Mouse (Mus musculus): ENCODE measurements around the gene Brd3. TPM values are rescaled to one million over a fixed set of nuclear protein-coding genes. Genes with fewer than 3 reads are reported as not detected.
"Not testable (repeated sequence)": the region's sequence is repeated elsewhere in the genome, so short reads cannot be mapped to it uniquely, and the experiment has no call there.

Gene Brd3
- 10 to 100 TPM; 27.7 to 43.4 TPM for polyA plus RNA-seq (2017; shearing (Covaris generic))

GRCm38 (mm10) chr2:27507562-27507961 is at the start of gene Brd3:
Gene Brd3, minus strand, starts transcription at chr2:27507662.
- no peak for ATAC-seq

GRCm38 (mm10) chr2:27556921-27557320 is 49.5 kb upstream of the Brd3 start:
- ATAC-seq = no peak

DNA sequence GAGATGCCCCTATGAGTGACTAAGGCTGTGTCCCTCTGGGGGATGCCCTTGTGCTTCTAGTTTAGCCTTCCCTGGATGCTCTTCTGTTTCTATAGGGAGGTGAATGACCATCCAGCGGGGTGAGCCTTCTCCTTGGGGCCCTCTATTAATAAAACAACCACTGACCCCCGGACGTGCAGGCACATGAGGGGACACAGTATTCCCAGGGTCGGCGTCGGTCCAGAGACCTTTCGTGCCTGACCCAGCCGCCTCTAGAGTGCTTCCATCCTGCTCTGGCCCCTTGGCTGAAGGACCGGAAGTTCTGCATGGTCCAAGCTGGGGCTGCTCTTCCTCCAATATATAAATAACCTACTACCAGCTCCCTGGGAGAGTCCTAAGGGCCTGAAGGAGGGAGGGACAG is 46.8 kb upstream of the Brd3 start:
- no peak for ATAC-seq

DNA sequence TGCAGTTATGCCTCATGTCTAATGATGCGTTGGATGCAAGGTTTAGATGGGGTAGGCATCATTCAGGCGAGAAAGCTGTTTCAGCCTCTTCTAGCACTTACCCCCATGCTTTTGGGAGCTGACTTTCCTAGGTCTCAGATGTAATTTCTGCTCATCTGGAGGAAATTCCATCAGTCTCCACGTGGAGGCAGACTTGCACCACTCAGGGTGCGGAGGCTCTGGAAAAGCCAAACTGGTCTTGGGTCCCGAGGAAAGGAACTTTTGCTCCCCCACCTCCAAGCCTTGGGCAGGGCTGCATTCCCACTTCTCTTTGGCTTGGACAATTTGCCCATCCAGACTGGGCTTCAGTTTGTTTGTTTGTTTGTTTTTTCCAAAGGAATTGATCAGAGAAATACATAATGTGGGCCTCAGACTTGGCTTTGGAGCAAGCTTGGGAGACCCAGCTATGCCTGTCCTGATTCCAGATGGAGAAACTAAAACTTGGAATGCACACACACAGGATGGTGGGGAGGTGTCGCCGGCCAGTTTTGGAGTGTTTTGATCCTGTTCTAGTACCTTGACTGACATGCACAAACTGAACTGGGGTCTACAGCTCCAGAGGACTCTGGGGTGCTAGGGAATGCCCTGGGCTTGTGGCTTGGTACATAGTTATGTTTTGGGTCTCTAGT is 45.3 kb upstream of the Brd3 start:
- no peak for ATAC-seq

- no peak for ATAC-seq
Observed at GRCm38 (mm10) chr2:27548664-27549369, 41.4 kb upstream of the Brd3 start.

DNA sequence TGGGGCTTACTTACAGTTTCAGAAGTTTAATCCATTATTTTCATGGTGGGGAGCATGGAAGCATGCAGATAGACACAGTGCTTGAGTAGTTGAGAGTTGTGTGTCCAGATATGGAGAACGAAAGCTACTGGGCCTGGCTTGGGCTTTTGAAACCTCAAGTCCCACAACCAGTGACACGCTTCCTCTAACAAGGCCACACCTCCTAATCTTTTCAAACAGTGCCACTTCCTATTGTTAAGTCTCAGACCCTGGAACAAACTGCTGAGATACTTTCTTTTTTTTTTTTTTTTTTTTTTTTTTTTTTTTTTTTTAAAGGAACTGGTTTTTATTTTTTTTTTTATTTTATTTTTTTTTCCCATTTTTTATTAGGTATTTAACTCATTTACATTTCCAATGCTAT is 40.5 kb upstream of the Brd3 start:
- no peak for ATAC-seq

- no peak for ATAC-seq
Observed at GRCm38 (mm10) chr2:27547326-27547725, 39.9 kb upstream of the Brd3 start.

DNA sequence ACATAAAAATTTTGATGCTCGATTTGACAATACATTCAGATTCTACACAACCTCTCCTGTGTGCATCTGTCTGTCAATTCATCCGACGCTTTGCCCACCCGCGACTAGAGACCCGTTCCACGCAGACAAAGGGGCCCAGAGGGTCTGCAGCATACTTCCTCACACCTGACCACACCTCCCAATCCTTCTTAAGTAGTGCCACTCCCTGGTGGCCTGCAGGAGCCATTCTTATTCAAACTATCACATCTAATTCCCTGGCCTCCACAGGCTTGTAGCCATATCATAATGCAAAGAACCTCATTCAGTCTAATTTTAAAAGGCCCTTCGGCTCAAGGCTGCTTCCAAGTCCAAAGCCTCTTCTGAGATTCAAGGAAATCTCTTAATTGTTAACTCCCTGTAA is 38.6 kb upstream of the Brd3 start:
- not testable (repeated sequence) for ATAC-seq

GRCm38 (mm10) chr2:27545517-27545916 is 38.1 kb upstream of the Brd3 start:
- ATAC-seq = not testable (repeated sequence)

DNA sequence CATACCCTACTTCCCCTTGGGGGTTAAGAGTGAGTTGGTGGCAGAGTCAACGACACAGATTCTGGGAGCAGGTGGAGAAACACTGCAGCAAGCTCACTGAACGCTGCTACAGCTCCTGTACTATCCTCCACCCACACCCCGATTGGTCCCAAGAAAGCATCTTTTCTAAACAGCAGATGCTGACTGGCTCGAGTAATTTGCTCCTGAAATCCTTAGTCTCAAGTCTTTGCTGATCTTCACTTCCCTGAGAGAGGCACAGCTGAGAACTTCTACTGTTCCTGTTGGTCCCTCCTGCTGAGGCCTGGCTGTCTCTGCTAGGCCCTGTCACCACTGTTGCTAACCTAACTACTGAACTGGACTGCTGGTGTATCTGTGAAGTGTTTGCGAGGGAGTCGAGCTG is 37.2 kb upstream of the Brd3 start:
- no peak for ATAC-seq

DNA sequence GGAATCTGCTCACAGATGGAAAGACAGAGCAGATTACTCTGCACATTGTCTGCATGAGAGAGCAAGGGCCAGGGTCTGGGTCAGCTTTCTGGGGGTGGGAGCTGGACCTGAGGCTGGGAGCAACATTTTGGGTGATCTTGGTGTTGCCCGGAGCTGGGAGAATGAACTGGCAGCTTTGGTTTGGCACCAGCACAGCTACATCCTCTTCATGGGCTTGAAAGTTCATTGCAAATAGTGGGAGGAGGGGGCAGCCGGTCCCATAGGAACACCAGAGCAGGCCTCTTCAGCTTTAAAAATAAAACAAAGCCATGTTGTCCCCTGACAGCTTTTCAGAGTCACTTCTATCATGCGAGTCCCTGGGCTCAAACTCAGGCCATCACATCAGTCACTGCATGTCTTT is 33.8 kb upstream of the Brd3 start:
- no peak for ATAC-seq

DNA sequence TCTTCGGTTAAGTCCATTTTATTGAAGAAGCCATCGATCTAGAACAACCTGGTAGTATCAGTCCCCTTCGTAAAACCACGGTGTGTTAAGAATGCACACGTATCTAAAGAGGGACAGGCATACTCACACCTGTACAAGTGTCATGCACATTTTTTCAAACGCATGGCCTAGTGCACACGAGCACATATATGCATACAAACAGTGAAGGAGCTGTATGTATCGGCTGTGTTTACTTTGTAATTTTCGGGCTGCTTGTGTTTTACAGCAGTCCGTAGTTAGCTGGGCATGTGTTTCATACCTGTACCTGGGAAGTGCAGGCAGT is 33.0 kb upstream of the Brd3 start:
- peak; percentile 9 for ATAC-seq

DNA sequence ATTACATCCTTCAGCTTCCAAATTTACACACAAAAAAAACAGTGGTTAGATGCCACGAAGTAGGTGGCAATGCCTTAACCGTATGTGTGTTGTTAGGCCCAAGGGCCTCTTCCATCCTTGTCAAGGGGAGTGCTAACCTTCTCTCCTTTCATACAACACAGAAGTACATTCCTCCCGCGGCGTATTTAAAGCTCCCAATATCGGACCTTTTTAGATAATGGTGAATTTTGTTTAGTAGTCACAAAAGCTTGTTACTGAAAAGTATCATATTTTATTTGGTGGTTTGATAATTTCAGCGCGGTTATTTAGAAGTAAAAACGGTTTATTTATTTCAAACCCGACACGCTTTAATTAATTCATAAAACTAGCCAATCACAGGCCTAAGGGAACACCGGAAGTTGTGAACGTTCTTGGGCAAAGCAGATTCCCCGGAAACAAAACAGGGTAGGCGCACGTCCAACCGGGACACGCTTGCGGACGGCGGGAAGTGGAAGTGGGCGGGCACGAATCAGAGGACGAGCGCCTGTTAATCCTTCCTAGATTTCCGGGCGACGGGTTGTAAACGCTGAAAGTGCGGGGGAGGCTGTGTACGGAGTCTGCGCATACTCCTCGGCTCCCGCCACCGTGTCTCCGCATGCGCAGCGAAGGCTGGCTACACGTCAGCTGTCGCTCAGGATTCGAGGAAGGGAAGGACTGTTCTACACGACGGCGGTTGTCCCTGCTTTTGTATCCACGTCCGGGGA is 32.5 kb upstream of the Brd3 start:
- ATAC-seq = peak; percentile 93

GRCm38 (mm10) chr2:27539336-27539735 is 31.9 kb upstream of the Brd3 start:
- ATAC-seq = no peak

DNA sequence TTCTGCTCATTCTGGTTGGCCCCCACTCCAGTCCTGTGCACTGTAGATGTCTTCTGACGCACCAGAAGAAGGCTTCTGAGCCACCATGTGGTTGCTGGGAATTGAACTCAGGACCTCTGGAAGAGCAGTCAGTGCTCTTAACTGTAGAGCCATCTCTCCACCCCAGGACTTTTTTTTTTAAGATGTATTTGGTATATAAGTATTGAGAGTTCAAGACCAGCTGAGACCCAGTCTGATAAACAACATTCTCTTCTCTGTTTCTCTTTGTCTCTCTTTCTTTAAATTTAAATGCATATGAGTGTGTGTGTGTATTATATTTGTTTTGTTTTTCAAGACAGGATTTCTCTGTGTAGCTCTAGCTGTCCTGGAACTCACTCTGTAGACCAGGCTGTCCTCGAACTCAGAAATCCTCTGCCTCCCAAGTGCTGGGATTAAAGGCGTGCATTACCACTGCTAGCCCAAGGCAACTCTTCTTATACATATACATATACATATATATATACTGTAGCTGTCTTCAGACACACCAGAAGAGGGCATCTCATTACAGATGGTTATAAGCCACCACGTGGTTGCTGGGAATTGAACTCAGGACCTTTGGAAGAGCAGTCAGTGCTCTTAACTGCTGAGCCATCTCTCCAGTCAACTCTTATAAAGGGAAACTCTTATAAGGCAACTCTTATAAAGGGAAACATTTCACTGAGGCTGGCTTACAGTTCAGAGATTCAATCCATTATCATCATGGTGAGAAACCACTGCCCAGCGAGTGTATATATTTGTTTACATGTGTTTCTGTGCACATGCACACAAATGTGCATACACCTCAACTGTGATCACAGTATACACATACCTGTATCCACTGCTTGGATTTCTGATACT is 31.2 kb upstream of the Brd3 start:
- ATAC-seq = not testable (repeated sequence)

DNA sequence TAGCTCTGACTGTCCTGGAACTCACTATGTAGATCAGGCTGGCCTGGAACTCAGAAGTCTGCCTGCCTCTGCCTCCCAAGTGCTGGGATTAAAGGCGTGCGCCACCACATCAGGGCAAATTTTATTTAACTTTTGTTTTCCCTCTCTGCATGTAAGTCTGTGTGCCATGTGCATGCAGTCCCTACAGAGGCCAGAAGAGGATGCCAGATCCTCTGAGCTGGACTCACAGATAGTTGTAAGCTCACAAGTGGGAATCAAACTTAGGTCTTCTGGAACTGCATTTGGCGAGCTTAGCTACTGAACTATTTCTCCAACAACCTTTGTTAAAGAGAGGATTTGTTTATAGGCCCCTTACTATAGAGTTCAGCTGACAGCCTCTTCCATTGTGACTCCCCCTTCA is 10.8 kb upstream of the Brd3 start:
- no peak for ATAC-seq

- no peak for ATAC-seq
Observed at GRCm38 (mm10) chr2:27516289-27516688, 8.8 kb upstream of the Brd3 start.

GRCm38 (mm10) chr2:27515341-27516166 is 8.1 kb upstream of the Brd3 start:
- no peak for ATAC-seq

- peak; percentile 84 for ATAC-seq
Observed at GRCm38 (mm10) chr2:27514639-27515328, 7.3 kb upstream of the Brd3 start, which contains the start of gene Wdr5. Gene Wdr5, plus strand, starts transcription at chr2:27515157.

DNA sequence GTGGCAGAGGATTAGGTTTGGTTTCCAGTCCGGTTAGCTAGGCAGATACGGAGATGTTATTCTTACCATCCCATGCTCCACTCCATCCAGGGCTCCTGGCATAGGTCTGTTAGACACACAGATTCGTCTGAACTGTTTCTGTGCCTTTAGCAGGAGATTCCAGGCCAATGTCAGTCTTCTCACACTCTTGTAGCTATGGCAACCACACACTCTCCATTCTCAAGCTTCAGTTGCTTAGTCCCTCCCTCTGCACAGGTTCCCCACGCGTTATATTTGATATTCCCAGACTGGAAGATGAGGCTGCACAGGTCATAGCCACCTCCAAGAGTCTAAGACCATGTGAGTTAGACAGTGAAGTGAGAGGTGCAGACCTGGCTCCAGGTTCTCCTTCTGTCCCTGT is 6.4 kb upstream of the Brd3 start:
- no peak for ATAC-seq

DNA sequence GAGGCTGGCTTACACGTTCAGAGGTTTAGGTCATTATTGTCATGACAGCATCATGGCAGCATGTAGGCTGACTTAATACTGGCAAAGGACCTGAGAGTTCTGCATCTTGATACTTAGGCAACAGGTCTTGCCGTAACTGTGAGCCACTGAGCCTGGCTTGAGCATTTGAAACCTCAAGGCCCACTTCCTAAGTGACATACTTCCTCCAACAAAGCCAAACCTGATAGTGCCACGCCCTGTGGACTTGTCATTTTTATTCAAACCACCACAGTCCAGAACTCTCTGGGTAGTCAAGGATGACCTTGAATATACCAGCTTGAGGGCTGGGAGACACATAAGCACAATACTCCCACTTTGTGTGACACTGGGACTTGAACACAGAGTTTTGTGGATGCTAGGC is 5.4 kb upstream of the Brd3 start:
- ATAC-seq = no peak

All from activated CD4-positive, CD25-positive, alpha-beta regulatory T cell, adult 4 months (primary cell).